Mouse (Mus musculus): ENCODE results near the gene Chd8. TPM values are rescaled to one million over a fixed set of nuclear protein-coding genes. Genes with fewer than 3 reads are reported as not detected.

Gene Chd8
- polyA plus RNA-seq, 1 experiment from 2014 or later, result 10.0 TPM

GRCm38 (mm10) chr14:52246129-52246528 is 11.5 kb downstream of the Chd8 start:
- no peak for TF ChIP-seq EP300 (IDR thresholded peaks at IDR 0.05; ENCODE audit: low read depth)
- TF ChIP-seq CTCF (IDR thresholded peaks at IDR 0.05; ENCODE audit: low read depth), result no peak
- Histone ChIP-seq H3K9ac (replicated peaks) (no peak overlapping the region), H3K27ac (ENCODE audit: low read depth) (no peak overlapping the region), H3K4me3 (ENCODE audit: low read depth, low read length) (no peak overlapping the region), H3K9me3 (ENCODE audit: low read length) (no peaks in the 10 kb centered on the region), H3K27me3 (ENCODE audit: insufficient read depth, low read length) (no peaks in the 10 kb centered on the region), H3K4me1 (ENCODE audit: insufficient read depth) (peaks cover 21% of the 10 kb centered on the region), H3K36me3 (replicated peaks; ENCODE audit: insufficient read depth, low read length) (no peaks in the 10 kb centered on the region), H3K4me2 (ENCODE audit: low read depth, low read length) (no peak overlapping the region)
- ATAC-seq (no peak), DNase-seq (no peak)
- 74% methylated on average over 4 of the region's 4 CpGs for WGBS (ENCODE audit: insufficient replicate concordance)

GRCm38 (mm10) chr14:52244690-52245042 is 12.9 kb downstream of the Chd8 start:
- no peaks in the 10 kb centered on the region for H3K36me3 ChIP-seq (replicated peaks; ENCODE audit: insufficient read depth, low read length)
- H3K4me3 ChIP-seq (ENCODE audit: low read depth, low read length), result peak overlapping the region; percentile 85
- H3K27me3 ChIP-seq (ENCODE audit: insufficient read depth, low read length), result no peaks in the 10 kb centered on the region
- peak overlapping the region; percentile 84 for H3K9ac ChIP-seq (replicated peaks)
- DNase-seq (no peak), ATAC-seq (peak; percentile 44)
- H3K9me3 ChIP-seq (ENCODE audit: low read length), result no peaks in the 10 kb centered on the region
- TF ChIP-seq EP300 (IDR thresholded peaks at IDR 0.05; ENCODE audit: low read depth) (no peak), CTCF (IDR thresholded peaks at IDR 0.05; ENCODE audit: low read depth) (no peak)
- peaks cover 21% of the 10 kb centered on the region for H3K4me1 ChIP-seq (ENCODE audit: insufficient read depth)
- H3K4me2 ChIP-seq (ENCODE audit: low read depth, low read length), result peak overlapping the region; percentile 84
- WGBS (ENCODE audit: insufficient replicate concordance), result 13% methylated on average over 7 of the region's 7 CpGs
- peak overlapping the region; percentile 71 for H3K27ac ChIP-seq (ENCODE audit: low read depth)

- Histone ChIP-seq H3K4me1 (ENCODE audit: insufficient read depth) (peaks cover 21% of the 10 kb centered on the region), H3K27me3 (ENCODE audit: insufficient read depth, low read length) (no peaks in the 10 kb centered on the region), H3K9me3 (ENCODE audit: low read length) (no peaks in the 10 kb centered on the region), H3K4me3 (ENCODE audit: low read depth, low read length) (peak overlapping the region; percentile 85), H3K27ac (ENCODE audit: low read depth) (peak overlapping the region; percentile 71), H3K36me3 (replicated peaks; ENCODE audit: insufficient read depth, low read length) (no peaks in the 10 kb centered on the region), H3K4me2 (ENCODE audit: low read depth, low read length) (peak overlapping the region; percentile 84), H3K9ac (replicated peaks) (peak overlapping the region; percentile 84)
- ATAC-seq (peak; percentile 100), DNase-seq (peak; percentile 98)
- TF ChIP-seq EP300 (IDR thresholded peaks at IDR 0.05; ENCODE audit: low read depth), result no peak
- TF ChIP-seq CTCF (IDR thresholded peaks at IDR 0.05; ENCODE audit: low read depth), result no peak
- under 1% methylated on average over 32 of the region's 32 CpGs for WGBS (ENCODE audit: insufficient replicate concordance)
These were observed 13.4 kb downstream of the Chd8 start for GRCm38 (mm10) chr14:52244041-52244689.

GRCm38 (mm10) chr14:52236216-52236615 is 21.4 kb downstream of the Chd8 start:
- Histone ChIP-seq H3K36me3 (replicated peaks; ENCODE audit: insufficient read depth, low read length) (peaks cover 57% of the 10 kb centered on the region), H3K4me1 (ENCODE audit: insufficient read depth) (no peaks in the 10 kb centered on the region), H3K27me3 (ENCODE audit: insufficient read depth, low read length) (no peaks in the 10 kb centered on the region), H3K9ac (replicated peaks) (no peak overlapping the region), H3K9me3 (ENCODE audit: low read length) (no peaks in the 10 kb centered on the region), H3K4me2 (ENCODE audit: low read depth, low read length) (no peak overlapping the region), H3K4me3 (ENCODE audit: low read depth, low read length) (no peak overlapping the region), H3K27ac (ENCODE audit: low read depth) (no peak overlapping the region)
- 76% methylated on average over 1 of the region's 1 CpGs for WGBS (ENCODE audit: insufficient replicate concordance)
- no peak for DNase-seq
- no peak for TF ChIP-seq CTCF (IDR thresholded peaks at IDR 0.05; ENCODE audit: low read depth)
- TF ChIP-seq EP300 (IDR thresholded peaks at IDR 0.05; ENCODE audit: low read depth), result no peak
- no peak for ATAC-seq

- Histone ChIP-seq H3K36me3 (replicated peaks; ENCODE audit: insufficient read depth, low read length) (peaks cover 67% of the 10 kb centered on the region), H3K4me3 (ENCODE audit: low read depth, low read length) (no peak overlapping the region), H3K9me3 (ENCODE audit: low read length) (no peaks in the 10 kb centered on the region), H3K4me1 (ENCODE audit: insufficient read depth) (no peaks in the 10 kb centered on the region), H3K27me3 (ENCODE audit: insufficient read depth, low read length) (no peaks in the 10 kb centered on the region), H3K9ac (replicated peaks) (no peak overlapping the region), H3K27ac (ENCODE audit: low read depth) (no peak overlapping the region), H3K4me2 (ENCODE audit: low read depth, low read length) (no peak overlapping the region)
- no peak for ATAC-seq
- no peak for DNase-seq
- TF ChIP-seq CTCF (IDR thresholded peaks at IDR 0.05; ENCODE audit: low read depth), result no peak
- no peak for TF ChIP-seq EP300 (IDR thresholded peaks at IDR 0.05; ENCODE audit: low read depth)
- WGBS (ENCODE audit: insufficient replicate concordance), result 89% methylated on average over 7 of the region's 7 CpGs
These were observed 22.4 kb downstream of the Chd8 start for GRCm38 (mm10) chr14:52235165-52235564.

- H3K4me2 ChIP-seq (ENCODE audit: low read depth, low read length), result no peak overlapping the region
- no peak overlapping the region for H3K9ac ChIP-seq (replicated peaks)
- no peaks in the 10 kb centered on the region for H3K9me3 ChIP-seq (ENCODE audit: low read length)
- no peaks in the 10 kb centered on the region for H3K27me3 ChIP-seq (ENCODE audit: insufficient read depth, low read length)
- WGBS (ENCODE audit: insufficient replicate concordance), result 81% methylated on average over 6 of the region's 6 CpGs
- DNase-seq, result no peak
- no peak overlapping the region for H3K4me3 ChIP-seq (ENCODE audit: low read depth, low read length)
- no peaks in the 10 kb centered on the region for H3K4me1 ChIP-seq (ENCODE audit: insufficient read depth)
- peaks cover 78% of the 10 kb centered on the region for H3K36me3 ChIP-seq (replicated peaks; ENCODE audit: insufficient read depth, low read length)
- TF ChIP-seq CTCF (IDR thresholded peaks at IDR 0.05; ENCODE audit: low read depth) (no peak), EP300 (IDR thresholded peaks at IDR 0.05; ENCODE audit: low read depth) (no peak)
- H3K27ac ChIP-seq (ENCODE audit: low read depth), result no peak overlapping the region
- ATAC-seq, result no peak
These were observed 25.3 kb downstream of the Chd8 start for GRCm38 (mm10) chr14:52232249-52232648.

All from liver, postnatal 0 days (tissue).